Mouse (Mus musculus) splenic B cell, adult 2 months (primary cell): ENCODE measurements around the gene Prg3.

Experiments used
- DNase-seq: peaks from one replicate; pipeline ENCODE4 v3.0.0-alpha.2; 2011; ENCODE audit warnings: low read depth, low spot score
- H3K27me3 ChIP-seq: 2 replicates; pipeline ENCODE4 v1.6.1; 2012; ENCODE audit warnings: mild to moderate bottlenecking, low read length, moderate library complexity, mixed read lengths; ENCODE audit not compliant: control insufficient read depth, poor library complexity, insufficient read depth, severe bottlenecking
- H3K36me3 ChIP-seq: 2 replicates; pipeline ENCODE4 v1.6.1; 2012; ENCODE audit warnings: mild to moderate bottlenecking, low read length, moderate library complexity, mixed read lengths; ENCODE audit not compliant: control insufficient read depth, poor library complexity, insufficient read depth, severe bottlenecking

Prg3 gene

GRCm38 (mm10) chr2:84987930-84988329 is at the start of gene Prg3:
TSS of gene Prg3 (plus strand) at chr2:84988215.
- no peaks in the 10 kb centered on the region for H3K36me3 ChIP-seq
- H3K27me3 ChIP-seq = no peaks in the 10 kb centered on the region
- DNase-seq = peak; percentile 55

- H3K36me3 ChIP-seq = no peaks in the 10 kb centered on the region
- peak; percentile 64 for DNase-seq
- H3K27me3 ChIP-seq = no peaks in the 10 kb centered on the region
Observed at GRCm38 (mm10) chr2:84938249-84938946, 49.6 kb upstream of the Prg3 start.

- Histone ChIP-seq H3K36me3 (no peaks in the 10 kb centered on the region), H3K27me3 (no peaks in the 10 kb centered on the region)
- peak; percentile 23 for DNase-seq
Observed at GRCm38 (mm10) chr2:84939306-84939705, 48.7 kb upstream of the Prg3 start.

- Histone ChIP-seq H3K36me3 (no peaks in the 10 kb centered on the region), H3K27me3 (no peaks in the 10 kb centered on the region)
- no peak for DNase-seq
Observed at GRCm38 (mm10) chr2:84939711-84940110, 48.3 kb upstream of the Prg3 start.

GRCm38 (mm10) chr2:84941332-84941731 is 46.7 kb upstream of the Prg3 start:
- no peaks in the 10 kb centered on the region for H3K36me3 ChIP-seq
- no peaks in the 10 kb centered on the region for H3K27me3 ChIP-seq
- no peak for DNase-seq

- H3K36me3 ChIP-seq = no peaks in the 10 kb centered on the region
- H3K27me3 ChIP-seq = no peaks in the 10 kb centered on the region
- no peak for DNase-seq
Observed at GRCm38 (mm10) chr2:84941795-84942194, 46.2 kb upstream of the Prg3 start.

- DNase-seq = no peak
- Histone ChIP-seq H3K27me3 (no peaks in the 10 kb centered on the region), H3K36me3 (no peaks in the 10 kb centered on the region)
Observed at GRCm38 (mm10) chr2:84947154-84947771, 40.8 kb upstream of the Prg3 start.

GRCm38 (mm10) chr2:84948252-84948651 is 39.8 kb upstream of the Prg3 start:
- H3K36me3 ChIP-seq = no peaks in the 10 kb centered on the region
- no peak for DNase-seq
- H3K27me3 ChIP-seq = no peaks in the 10 kb centered on the region

GRCm38 (mm10) chr2:84948721-84949120 is 39.3 kb upstream of the Prg3 start:
- no peak for DNase-seq
- no peaks in the 10 kb centered on the region for H3K27me3 ChIP-seq
- no peaks in the 10 kb centered on the region for H3K36me3 ChIP-seq

GRCm38 (mm10) chr2:84951027-84951426 is 37.0 kb upstream of the Prg3 start:
- H3K36me3 ChIP-seq = no peaks in the 10 kb centered on the region
- no peaks in the 10 kb centered on the region for H3K27me3 ChIP-seq
- no peak for DNase-seq

- H3K36me3 ChIP-seq = no peaks in the 10 kb centered on the region
- no peaks in the 10 kb centered on the region for H3K27me3 ChIP-seq
- no peak for DNase-seq
Observed at GRCm38 (mm10) chr2:84952251-84952650, 35.8 kb upstream of the Prg3 start.

GRCm38 (mm10) chr2:84952693-84953092 is 35.3 kb upstream of the Prg3 start:
- H3K36me3 ChIP-seq = no peaks in the 10 kb centered on the region
- H3K27me3 ChIP-seq = no peaks in the 10 kb centered on the region
- DNase-seq = no peak

- DNase-seq = no peak
- H3K27me3 ChIP-seq = no peaks in the 10 kb centered on the region
Observed at GRCm38 (mm10) chr2:84955435-84955834, 32.6 kb upstream of the Prg3 start.

GRCm38 (mm10) chr2:84956274-84956673 is 31.7 kb upstream of the Prg3 start:
- DNase-seq = peak; percentile 92
- H3K27me3 ChIP-seq = no peaks in the 10 kb centered on the region
- no peaks in the 10 kb centered on the region for H3K36me3 ChIP-seq

More at GRCm38 (mm10) chr2:84955435-84955834, 32.6 kb upstream of the Prg3 start:
- H3K36me3 ChIP-seq = no peaks in the 10 kb centered on the region

GRCm38 (mm10) chr2:84958588-84959264 is 29.3 kb upstream of the Prg3 start:
- no peak for DNase-seq
- Histone ChIP-seq H3K36me3 (no peaks in the 10 kb centered on the region), H3K27me3 (no peaks in the 10 kb centered on the region)
